Mouse (Mus musculus): ENCODE results near the gene Ccnk.

The Ccnk gene

DNA sequence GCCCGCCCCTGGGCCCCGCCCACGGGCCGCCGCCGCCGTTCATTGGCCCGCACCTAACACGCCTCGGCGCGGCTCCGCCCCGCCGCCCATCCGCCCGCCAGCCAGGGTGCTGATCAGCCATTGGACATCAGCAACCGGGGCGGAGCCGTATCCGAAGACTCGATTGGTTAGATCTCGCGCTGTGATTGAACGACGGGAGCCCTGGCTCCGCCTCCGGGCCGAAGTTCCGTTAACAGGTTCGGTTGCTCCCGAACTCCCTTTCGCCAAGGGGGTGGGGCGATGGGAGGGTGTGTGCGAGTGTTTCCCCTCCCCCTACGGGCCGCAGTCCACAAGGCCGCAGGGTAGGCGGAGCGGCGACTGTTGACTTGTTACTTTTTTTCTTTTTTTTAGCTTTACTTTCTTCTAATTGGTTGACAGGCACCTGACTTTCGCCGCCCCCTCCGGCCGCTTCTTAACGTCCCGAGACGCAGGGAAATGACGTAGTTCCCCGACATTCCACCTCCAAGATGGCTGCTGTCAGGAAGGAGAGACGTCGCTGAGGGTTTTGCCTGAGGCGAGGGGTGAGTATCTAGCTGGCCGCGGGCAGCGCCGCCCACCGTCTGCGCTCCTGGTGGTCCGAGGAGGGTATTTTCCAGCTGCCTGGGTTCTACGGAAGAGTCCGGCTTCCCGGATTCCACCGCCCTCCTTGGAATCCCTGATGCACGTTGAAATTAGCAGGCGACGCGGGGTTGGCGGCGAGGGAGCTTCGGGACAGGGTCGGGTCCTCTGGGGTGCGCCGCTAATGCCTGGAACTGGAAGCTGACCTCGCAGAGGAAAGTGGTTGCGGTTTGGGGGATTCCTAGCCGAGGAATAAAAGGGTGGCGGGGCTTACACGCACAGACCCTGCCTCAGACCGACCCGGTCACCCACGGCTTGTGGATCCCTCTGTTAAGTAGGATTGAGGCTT is at the start of gene Ccnk:
Gene Ccnk (plus strand): TSS at position 259 of the 946 bp plus-strand sequence.
- DNase-seq, result peak; percentile 100

- no peak for DNase-seq
Observed at GRCm38 (mm10) chr12:108132450-108133070, 46.8 kb upstream of the Ccnk start.

DNA sequence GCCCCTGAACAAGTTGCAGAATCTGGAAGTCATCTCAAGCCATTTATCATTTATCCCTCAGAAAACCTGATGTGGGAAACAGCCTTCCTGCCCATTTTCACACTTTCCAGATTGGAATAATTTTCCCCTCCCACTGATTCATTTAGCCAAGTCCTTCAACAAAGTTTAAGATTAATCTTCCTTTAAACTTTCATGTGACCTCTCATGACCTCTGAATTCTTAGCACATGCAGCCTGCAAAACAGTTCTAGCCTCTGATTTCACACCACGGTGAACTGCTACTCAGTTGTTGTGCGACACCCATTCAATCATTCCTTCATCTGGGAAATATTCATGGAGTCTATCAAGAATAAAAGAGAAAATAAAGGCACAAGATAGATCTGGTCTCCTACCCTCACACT is 46.2 kb upstream of the Ccnk start:
- DNase-seq, result no peak

DNA sequence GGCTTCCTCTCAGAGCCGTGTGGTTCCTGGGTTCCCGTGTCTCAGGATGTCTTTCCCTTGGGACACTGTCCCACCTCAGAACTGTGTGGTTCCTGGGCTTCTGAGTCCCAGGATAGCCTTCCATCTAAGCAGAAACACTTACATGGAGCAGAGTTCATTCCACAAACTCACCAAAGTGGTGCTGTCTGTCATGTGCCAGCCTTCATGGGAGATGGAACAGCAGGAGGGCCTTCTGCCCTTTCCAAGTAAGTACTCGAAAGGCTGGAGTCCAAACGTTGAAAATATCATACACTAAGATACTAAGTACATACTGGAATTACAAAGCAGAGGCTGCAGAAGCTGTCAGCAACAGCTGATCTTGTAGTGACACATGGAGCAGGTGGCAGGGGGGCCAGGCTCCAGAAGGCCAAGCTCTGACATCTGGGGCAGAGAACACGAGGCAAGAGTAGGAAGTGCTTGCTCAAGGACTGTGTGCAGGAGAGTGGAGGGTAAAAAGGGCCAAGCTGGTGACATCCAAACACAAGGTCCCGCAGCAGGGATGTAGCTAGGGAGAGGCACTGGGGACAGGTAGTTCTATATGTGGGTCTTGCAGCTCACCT is 43.7 kb upstream of the Ccnk start:
- DNase-seq, result no peak

DNA sequence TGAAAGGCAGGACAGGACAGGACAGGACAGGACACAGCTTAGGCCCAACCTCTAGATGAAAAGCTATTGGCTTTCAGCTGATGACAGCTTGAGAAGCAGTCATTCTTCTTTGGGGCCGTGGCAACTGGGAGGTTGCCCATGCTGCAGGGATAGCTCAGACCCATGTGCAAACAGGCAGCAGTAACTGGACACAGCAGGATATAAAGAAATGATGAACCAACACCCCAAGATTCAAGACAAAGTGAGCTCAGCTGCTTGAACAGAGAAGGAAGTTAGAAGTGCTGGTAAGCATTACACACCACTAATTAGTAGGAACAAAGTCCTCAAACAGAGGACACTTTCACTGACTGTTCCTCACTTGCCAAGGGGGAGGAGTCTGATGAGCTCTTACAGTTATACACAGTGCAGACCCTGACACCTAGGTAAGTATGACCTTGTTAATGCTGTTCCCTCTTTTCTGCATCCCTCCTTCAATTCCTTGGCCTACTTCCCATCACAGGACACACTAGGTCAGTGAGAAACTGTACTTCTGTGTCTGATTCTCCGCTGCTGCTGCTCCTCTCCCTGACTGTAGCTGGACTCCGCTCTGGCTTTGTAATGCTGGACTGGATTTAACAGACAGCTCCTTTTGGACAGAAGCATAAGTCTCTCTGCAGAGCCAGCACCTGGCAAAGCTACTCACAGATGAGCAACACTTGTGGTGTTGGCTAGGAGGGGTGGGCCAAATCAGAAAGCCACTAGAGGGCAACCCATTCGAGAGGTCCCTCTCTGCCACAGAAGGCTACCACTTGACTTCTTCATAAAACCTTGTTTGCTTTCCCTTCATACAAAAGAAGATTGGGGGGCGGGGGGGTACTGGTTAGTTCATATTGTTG is 35.5 kb upstream of the Ccnk start:
- no peak for DNase-seq

DNA sequence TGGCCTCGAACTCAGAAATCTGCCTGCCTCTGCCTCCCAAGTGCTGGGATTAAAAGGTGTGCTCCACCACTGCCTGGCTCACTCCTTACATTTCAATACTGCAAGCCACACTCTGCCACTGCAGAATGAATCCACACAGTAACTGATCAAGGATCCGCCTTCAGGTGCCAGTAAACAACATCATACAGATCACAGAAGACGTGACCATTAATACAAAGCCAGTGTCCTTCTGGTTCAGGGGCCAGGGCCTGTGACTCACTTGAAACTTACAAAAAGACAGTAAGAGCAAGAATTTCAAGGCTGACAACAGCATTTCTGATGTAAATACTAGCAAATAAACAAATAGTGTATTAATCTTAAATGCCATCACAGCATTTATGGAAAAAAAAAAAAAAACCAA is 34.2 kb upstream of the Ccnk start:
- no peak for DNase-seq

GRCm38 (mm10) chr12:108149764-108150163 is 29.6 kb upstream of the Ccnk start:
- DNase-seq, result no peak

GRCm38 (mm10) chr12:108152743-108153142 is 26.6 kb upstream of the Ccnk start:
- peak; percentile 6 for DNase-seq

DNA sequence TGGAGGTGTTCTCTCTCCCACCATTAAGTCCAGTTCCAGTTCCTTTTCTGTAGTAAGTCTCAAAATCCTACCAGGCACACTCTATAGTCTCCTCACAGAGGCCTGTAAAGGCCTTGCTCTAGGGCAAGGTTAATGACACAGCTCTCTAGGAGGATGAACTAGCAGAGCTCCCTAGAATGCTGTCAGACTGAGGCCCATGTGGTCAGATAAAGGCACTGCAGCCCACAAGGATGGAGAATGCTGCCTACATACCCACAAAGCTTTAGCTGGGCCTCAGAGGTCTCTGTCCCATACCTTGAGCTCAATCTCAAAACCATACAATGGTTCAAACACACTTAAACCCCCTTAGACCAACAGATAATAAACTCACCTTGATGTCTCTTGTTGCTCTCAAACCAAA is 19.5 kb upstream of the Ccnk start:
- DNase-seq, result no peak

GRCm38 (mm10) chr12:108162036-108162435 is 17.3 kb upstream of the Ccnk start:
- DNase-seq, result peak; percentile 22

- DNase-seq, result no peak
Observed at GRCm38 (mm10) chr12:108163706-108164105, 15.7 kb upstream of the Ccnk start.

DNA sequence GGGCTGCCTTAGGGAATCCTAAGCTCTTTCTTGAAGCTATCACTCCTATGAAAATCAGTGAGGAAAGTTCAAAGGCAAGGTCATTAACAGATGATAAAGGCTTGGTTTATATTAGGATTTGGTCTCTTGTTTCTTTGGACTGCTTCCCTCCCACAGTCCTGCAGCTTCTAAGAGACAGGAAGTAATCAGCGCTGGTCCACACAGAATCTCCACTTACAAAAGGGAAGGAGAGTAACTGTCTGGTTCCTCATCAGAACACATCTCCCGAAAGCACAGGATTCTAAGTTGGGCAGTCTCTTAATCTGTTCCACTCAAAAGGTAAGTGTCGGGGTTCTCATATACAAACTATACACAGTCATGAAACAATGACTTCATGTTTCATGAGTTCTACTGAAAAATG is 10.5 kb upstream of the Ccnk start:
- DNase-seq, result no peak

DNA sequence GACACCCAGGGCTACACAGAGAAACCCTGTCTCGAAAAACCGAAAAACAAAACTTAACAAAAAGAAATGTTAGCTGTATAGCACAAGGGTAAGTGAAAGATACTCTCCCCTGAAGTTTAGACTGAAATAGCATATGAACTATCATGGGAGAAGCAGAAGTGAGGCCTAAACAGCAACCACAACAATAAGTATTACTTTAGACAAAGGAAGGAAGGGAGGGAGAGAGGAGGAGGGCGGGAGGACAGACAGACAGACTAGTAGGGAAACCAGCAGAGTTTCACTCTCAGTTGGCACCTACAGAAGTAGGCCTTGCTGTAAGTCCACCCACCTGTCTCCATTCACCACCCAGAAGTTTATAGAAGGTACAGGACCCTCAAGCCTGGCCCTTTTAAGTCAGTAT is 8.9 kb upstream of the Ccnk start:
- DNase-seq, result peak; percentile 18

- DNase-seq, result peak; percentile 11
Observed at GRCm38 (mm10) chr12:108171336-108171735, 8.0 kb upstream of the Ccnk start.

DNA sequence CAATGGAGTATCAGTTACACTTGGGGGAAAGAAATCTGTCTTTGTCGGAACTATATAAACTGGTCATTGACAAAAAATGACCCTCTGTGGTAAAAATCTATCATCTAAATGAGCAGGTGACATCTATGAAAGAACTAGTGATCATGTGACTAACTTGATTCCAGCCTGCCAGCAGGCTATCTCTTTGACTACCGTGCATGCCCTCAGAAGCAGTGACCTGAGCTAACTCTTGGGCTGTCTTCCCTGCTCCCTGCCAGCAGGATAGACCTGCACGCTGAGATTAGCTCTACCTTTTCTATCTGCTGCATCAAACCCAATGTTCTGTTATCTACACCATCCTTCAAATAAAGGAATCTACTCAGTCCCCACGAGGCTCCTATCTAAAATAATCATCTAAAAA is 6.7 kb upstream of the Ccnk start:
- DNase-seq, result no peak

DNA sequence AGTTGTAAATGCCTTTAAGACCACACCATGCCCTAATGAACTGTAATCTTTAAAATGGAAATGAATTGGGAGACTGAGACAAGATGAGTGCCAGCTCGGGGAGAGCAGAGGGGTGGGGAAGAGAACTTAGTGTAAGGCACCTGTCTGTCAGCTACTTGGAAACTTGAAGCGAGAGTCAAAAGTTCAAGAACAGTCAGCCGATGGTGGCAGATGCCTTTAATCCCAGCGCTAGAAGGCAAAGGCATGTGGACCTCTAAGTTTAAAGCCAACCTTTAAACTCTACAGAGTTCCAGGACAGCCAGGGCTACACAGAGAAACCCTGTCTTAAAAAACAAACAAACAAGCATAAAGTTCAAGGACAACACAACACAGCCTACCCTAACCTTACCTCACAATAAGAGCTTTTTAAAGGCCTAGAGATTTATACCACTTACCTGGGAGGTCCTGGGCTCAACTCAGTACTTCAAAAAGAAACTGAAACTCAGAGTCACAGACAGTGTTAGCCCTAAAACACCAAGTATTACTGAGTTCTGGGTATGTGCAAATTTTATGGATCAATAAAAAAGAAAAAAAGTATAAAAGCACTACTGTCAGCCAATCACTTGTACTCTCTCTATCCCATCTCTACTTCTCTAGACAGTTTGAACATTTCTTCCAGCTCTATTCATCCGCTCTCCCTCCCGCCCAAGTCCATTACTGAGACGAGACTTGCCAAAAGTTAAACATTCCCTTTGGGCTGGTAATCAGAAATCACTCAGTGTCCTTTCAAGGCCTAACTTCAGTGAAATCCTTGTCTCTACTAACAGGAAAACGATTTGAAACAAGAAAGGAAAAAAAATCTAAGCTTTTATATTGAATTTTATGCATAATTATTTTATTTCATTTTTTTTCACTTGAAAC is 4.5 kb upstream of the Ccnk start:
- no peak for DNase-seq

- DNase-seq, result no peak
Observed at GRCm38 (mm10) chr12:108176366-108176765, 3.0 kb upstream of the Ccnk start.

DNA sequence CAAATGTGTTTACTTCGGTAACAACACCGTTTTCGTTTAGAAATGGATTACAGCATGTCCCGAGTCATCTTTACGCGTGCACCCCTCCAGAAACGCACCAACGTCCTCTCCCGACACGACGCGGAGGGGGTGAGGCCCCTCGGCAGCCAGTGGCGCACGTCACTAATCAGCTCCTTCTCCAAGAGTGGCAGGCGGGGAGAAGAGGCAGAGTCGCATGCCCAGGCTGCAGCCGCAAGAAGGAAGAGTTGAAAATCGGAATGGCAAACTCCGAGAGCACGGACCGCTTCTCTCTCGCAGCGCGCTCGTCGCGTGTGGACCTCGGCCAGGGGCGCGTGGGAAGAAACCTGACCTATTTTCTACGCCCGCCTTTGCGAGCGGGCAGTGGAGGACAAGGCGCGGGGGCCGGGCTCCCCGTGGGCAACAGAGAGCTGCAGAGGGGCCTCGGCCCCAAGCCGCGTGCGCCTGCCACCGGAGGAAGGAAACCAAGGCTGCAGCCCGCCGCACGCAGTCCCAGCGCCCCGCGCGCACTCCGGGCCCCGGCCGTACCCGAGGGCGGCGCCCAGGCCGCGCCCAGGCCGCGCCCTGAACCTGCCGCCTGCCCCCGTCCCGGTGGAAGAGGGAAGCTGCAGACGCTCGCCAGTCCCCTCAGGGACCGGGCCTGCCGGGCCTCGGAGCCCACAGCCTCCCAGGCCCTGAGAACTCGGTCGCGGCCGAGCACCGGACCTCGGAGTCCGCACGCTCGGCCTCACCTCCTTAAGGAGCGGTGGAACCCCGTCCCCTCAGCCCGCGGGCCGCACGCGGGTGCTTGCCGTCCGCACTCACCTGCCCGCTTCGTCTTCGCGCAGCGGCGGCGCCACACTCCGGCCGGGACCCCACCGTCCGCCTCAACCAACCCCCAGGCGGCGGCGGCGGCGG is 791 bp upstream of the Ccnk start:
- peak; percentile 57 for DNase-seq

DNA sequence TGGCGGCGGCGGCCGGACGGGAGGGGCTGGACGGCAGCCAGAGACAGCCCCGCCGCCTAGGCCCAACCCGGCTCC is 296 bp upstream of the Ccnk start, which contains the start of gene Setd3:
Gene Setd3 (minus strand): TSS at position 69 of the 75 bp plus-strand sequence.
- DNase-seq, result no peak

- no peak for DNase-seq
Observed at GRCm38 (mm10) chr12:108181716-108182115, 2.3 kb downstream of the Ccnk start.

DNA sequence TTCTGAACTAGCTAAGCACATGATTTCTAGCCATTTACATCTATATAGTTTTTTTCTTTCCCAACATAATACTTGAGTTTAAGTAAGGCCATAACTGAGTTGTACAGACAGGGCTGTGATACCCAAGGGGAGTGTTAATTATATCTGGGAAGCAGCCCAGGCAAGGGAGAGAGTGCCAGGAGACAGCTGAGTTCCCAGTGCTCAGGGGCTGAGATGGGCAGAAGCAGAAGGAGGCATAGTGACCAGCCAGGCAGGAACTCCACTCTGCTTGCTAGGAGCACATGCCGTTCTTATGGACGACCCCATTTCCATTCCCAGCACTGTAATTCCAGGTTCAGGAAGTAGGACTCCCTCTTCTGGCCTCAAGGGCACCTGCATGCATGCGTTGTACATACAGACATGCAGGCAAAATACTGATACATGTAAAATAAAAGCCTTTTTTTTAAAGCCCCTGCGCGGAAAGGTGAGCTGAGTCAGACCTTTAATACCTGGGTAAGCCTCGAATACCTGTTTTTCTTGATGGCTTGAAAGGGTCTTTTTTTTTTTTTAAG is 8.2 kb downstream of the Ccnk start:
- DNase-seq, result no peak
